Mouse (Mus musculus) lung, adult 2 months (tissue): ENCODE data around the gene Slc38a4.

Experiments used
- CTCF ChIP-seq: fragments of 200-500 bp; IDR thresholded peaks from 2 replicates; pipeline ENCODE4 v1.5.1; 2011; ENCODE audit warnings: mild to moderate bottlenecking, low read length, control low read depth; ENCODE audit not compliant: insufficient read depth
- POLR2A ChIP-seq: fragments of 200-500 bp; IDR thresholded peaks from 2 replicates; pipeline ENCODE4 v1.6.1; 2011; ENCODE audit warnings: low read depth, mild to moderate bottlenecking, control low read depth, low read length, borderline replicate concordance; ENCODE audit errors: extremely low read depth

DNA sequence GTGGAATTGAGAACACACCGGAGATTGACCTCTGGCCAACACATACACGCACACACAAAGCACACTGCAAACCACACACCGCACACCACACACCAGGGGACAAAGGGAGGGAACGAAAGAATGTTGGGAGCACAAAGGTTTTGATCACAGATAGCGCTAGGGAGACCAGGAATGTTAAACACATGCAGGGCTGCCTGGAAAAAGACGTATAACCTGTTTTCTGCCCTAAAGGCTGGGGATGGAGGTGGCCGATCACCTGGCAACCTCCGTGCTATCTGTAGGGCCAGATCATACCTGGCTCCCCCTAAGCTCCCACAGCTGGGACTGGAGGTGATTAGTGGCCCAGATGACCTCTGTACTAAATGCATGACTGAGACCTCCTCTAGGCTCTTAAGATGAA is 5.2 kb upstream of the Slc38a4 start:
- no peak for TF ChIP-seq CTCF
- TF ChIP-seq POLR2A: no peak
